Mouse (Mus musculus) intestine, embryonic 14.5 days (tissue): ENCODE results near the gene Tbx1. TPM values are rescaled to one million over a fixed set of nuclear protein-coding genes. Genes with fewer than 3 reads are reported as not detected.

ENCODE experiments used
- ATAC-seq: fragments of 200-750 bp; cut with Nextera tagmentation; replicated peaks from 2 replicates; pipeline ENCODE4 v1.8.0; 2017; ENCODE audit warnings: low read depth, moderate number of reproducible peaks, moderate TSS enrichment, moderate library complexity; ENCODE audit not compliant: low FRiP score, low TSS enrichment
- DNase-seq: peaks from one replicate; pipeline ENCODE4 v3.0.0-alpha.2; 2018; ENCODE audit warnings: low spot score
- H3K27ac ChIP-seq: fragments of 300-500 bp; sonication (generic); 2 replicates; pipeline ENCODE4 v1.5.1; 2014; ENCODE audit warnings: low read depth, mild to moderate bottlenecking, control low read depth
- H3K27me3 ChIP-seq: fragments of 300-500 bp; sonication (generic); replicated peaks from 2 replicates; pipeline ENCODE4 v1.6.1; 2014; ENCODE audit warnings: low read length, control low read depth; ENCODE audit not compliant: control insufficient read depth, insufficient read depth
- H3K36me3 ChIP-seq: fragments of 300-500 bp; sonication (generic); 2 replicates; pipeline ENCODE4 v1.6.1; 2014; ENCODE audit warnings: low read length, control low read depth; ENCODE audit not compliant: control insufficient read depth, insufficient read depth
- H3K4me1 ChIP-seq: fragments of 300-500 bp; sonication (generic); replicated peaks from 2 replicates; pipeline ENCODE4 v1.6.1; 2014; ENCODE audit warnings: low read length, control low read depth, mixed read lengths; ENCODE audit not compliant: control insufficient read depth, insufficient read depth
- H3K4me2 ChIP-seq: fragments of 300-500 bp; sonication (generic); 2 replicates; pipeline ENCODE4 v1.6.1; 2014; ENCODE audit warnings: low read length
- H3K4me3 ChIP-seq: fragments of 300-500 bp; sonication (generic); 2 replicates; pipeline ENCODE4 v1.5.1; 2014; ENCODE audit warnings: low read depth, low read length, control low read depth, mixed read lengths
- H3K9ac ChIP-seq: fragments of 300-500 bp; sonication (generic); 2 replicates; pipeline ENCODE4 v1.6.1; 2014; ENCODE audit warnings: mild to moderate bottlenecking, low read length
- H3K9me3 ChIP-seq: fragments of 300-500 bp; sonication (generic); 2 replicates; pipeline ENCODE4 v1.6.1; 2016; ENCODE audit warnings: low read length, control low read depth; ENCODE audit not compliant: control insufficient read depth
- WGBS: fragments of 180-500 bp; shearing (Covaris S2); extraction: QIAGEN DNeasy Blood & Tissue Kit; methylation state at CpG from one replicate; pipeline ENCODE4 v1.1.7; 2014; 5-methylcytosine and 5-hydroxymethylcytosine counted together
- polyA plus RNA-seq: library from polyadenylated mRNA; unstranded; fragments of >200 nt; fragmentation: Nextera tagmentation; extraction: Ambion mirVana; gene quantifications from 2 replicates; pipeline ENCODE4 v1.2.1, GENCODE M21; 2014

Gene Tbx1
- polyA plus RNA-seq, 1 experiment from 2014 or later: 0.14 TPM

DNA sequence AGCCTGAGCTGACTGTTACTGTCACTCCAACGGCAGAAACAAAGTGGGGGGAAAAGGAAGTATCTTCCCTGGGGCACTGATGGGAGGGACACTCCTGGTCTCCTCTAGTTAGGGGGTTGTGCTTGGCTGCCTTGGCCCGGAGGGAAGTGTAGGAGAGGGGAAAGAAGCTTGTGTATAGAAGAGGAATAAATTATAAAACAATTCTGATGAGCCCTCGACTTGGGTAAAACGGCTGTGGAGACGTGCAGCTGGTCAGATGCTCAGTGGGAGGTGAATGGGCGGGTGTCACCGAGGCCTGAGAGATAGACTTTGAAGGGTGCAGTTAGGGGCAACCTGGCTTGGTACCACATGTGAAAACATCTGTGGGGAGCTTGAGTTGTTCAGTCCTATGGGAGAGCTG is 40.7 kb upstream of the Tbx1 start:
- ATAC-seq: no peak
- 62% methylated on average over 7 of the region's 7 CpGs for WGBS
- Histone ChIP-seq H3K4me3 (no peak overlapping the region), H3K27ac (no peak overlapping the region), H3K9ac (no peak overlapping the region), H3K9me3 (no peaks in the 10 kb centered on the region), H3K4me1 (peaks cover 8% of the 10 kb centered on the region; the same call in 1 of the 2 replicates), H3K27me3 (peaks cover 9% of the 10 kb centered on the region), H3K4me2 (no peak overlapping the region), H3K36me3 (no peaks in the 10 kb centered on the region)
- DNase-seq: no peak

DNA sequence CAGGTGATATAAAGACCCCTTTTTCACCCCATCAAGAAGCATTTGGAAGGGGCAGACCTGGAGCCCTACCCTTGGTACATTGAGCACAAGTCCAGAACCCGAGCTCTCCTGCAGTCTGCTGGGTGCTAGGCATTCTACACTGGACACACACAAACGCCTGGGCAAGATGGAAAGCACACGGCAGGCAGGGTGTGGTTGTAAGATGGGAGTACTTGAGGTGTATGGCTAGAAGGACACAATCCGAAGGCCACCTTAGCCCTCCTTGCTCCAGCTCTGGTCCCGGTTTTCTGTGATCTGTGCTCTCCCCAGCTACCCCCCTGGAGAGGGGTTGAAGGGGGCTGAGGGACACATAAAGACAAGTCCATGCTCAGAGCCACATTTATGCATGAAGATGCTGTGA is 39.8 kb upstream of the Tbx1 start:
- WGBS: 61% methylated on average over 5 of the region's 5 CpGs
- H3K27ac ChIP-seq: no peak overlapping the region
- H3K9ac ChIP-seq: peak overlapping the region; percentile 71
- peaks cover 17% of the 10 kb centered on the region for H3K27me3 ChIP-seq
- peak overlapping the region; percentile 70 for H3K4me3 ChIP-seq
- no peaks in the 10 kb centered on the region for H3K36me3 ChIP-seq
- peak overlapping the region; percentile 80 for H3K4me2 ChIP-seq
- DNase-seq: no peak
- no peak for ATAC-seq
- H3K4me1 ChIP-seq: peaks cover 11% of the 10 kb centered on the region; the same call in 1 of the 2 replicates
- H3K9me3 ChIP-seq: no peaks in the 10 kb centered on the region

DNA sequence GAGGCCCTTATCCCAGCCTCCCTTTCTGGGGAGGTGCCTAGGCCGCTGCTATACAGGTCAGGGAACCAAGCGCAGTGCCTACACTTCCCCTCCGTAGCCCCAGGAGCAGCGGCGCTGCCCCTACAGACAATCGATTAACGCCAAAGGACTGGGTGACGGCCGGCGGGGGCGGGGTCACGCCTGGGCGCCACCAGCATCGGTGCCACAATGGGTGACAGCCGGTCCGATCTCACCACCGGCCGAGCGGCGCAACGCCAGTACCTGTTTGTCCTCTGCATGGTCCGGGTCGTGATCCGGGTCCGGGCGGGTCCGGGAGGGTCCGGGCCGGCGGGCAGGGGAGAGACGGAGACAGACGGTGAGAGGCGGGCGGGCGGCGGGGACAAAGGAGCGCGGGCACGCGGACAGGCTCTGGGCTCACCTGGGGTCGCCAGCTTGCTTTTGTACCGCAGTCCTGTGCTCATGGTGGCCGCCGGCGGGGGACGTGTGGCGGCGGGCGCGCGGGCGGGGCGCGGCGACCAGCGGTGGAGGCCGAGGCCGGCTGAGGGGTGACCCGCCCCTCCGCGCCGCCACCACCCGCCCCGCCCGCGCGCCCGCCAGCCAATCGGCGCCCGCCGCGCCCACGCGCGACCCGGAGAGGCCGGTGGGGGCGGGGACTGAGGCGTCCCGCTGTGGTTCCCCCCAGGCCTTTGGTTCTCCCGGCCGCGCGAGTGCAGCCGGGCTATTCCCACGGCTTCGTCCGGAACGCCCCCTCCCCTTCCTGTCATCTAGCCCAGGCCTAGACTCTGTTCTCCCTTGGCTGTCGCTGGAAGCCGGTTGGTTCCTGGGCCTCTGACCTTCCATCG is 39.1 kb upstream of the Tbx1 start, which contains the start of gene Sept5:
Sept5 (minus strand) TSS at position 565 of the 842 bp plus-strand sequence.
- Histone ChIP-seq H3K27me3 (peaks cover 24% of the 10 kb centered on the region), H3K9me3 (no peaks in the 10 kb centered on the region), H3K9ac (peak within 1 kb of the TSS; percentile 71), H3K27ac (no peak within 1 kb of the TSS), H3K36me3 (0 out of 2 replicates have a peak, but pooled peaks cover under 1% of the 10 kb centered on the region), H3K4me1 (peaks cover 11% of the 10 kb centered on the region; the same call in 1 of the 2 replicates), H3K4me3 (peak within 1 kb of the TSS; percentile 70), H3K4me2 (peak within 1 kb of the TSS; percentile 80)
- peak; percentile 75 for DNase-seq
- 2% methylated on average over 46 of the region's 93 CpGs for WGBS
- ATAC-seq: peak; percentile 54

DNA sequence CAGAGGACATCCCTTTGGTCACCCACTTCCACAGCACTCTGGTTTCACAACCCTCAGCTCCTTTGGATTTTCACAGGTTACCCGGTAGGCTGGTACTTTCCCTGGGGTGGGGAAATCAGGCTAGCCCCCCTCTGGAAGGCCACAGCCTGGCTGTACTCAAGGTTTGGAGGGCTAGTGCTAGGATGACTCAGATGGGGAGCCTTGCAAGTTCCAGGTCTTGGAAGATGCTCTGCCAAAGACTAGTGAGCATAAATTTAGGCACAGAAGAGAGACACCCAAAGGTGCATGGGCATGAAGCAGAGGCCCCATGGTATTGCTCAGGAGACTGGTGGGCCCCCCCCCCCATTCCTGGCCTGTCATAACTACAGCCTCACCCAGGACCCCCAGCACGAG is 38.5 kb upstream of the Tbx1 start:
- Histone ChIP-seq H3K36me3 (peaks cover 7% of the 10 kb centered on the region; the same call in 1 of the 2 replicates), H3K4me1 (peaks cover 11% of the 10 kb centered on the region; the same call in 1 of the 2 replicates), H3K4me3 (peak overlapping the region; percentile 70), H3K9me3 (no peaks in the 10 kb centered on the region), H3K4me2 (peak overlapping the region; percentile 80), H3K27ac (no peak overlapping the region), H3K9ac (peak overlapping the region; percentile 71), H3K27me3 (peaks cover 31% of the 10 kb centered on the region)
- DNase-seq (no peak), ATAC-seq (no peak)
- WGBS: 27% methylated on average over 2 of the region's 2 CpGs

DNA sequence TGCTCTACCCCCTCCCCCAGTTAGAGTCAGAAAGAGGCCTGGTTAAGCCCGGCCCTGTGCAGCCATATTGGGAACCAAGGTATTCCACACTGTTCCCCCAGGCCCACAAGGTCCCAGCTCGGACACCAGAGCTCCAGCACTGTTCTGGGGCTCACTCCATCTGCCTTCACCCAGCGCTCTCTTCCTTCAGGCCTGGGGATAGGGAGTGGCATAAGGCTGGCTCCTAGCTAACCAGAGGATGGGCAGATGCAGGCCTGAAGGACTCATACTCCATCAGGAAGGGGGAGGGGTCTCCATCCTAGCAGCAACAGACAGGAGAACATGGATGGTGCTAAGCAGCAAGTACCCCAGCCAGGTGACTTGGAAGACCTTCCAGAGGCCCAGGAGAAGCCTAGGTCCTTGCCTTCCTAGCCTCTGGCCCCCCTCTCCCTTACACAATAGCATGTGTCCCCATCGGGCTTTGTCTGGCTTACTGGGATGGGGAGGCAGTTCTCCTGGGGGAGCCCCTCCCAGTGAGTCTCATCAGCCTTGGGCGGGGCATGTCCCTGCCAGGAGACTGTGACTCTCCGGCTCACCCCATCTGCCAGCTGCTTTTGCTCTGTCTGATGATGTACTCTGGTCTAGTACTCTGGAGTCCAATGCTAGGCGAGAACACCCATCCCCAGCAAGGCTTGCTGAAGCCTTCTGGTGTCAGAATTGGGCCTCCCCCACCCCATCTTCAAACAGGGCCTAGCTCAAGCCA is 37.9 kb upstream of the Tbx1 start:
- peaks cover 36% of the 10 kb centered on the region for H3K27me3 ChIP-seq
- ATAC-seq (no peak), DNase-seq (no peak)
- peak overlapping the region; percentile 71; the same call in 1 of the 2 replicates for H3K9ac ChIP-seq
- H3K4me1 ChIP-seq: peaks cover 11% of the 10 kb centered on the region; the same call in 1 of the 2 replicates
- H3K36me3 ChIP-seq: peaks cover 13% of the 10 kb centered on the region
- H3K27ac ChIP-seq: no peak overlapping the region
- 74% methylated on average over 7 of the region's 7 CpGs for WGBS
- no peaks in the 10 kb centered on the region for H3K9me3 ChIP-seq
- peak overlapping the region; percentile 70 for H3K4me3 ChIP-seq
- peak overlapping the region; percentile 80 for H3K4me2 ChIP-seq

DNA sequence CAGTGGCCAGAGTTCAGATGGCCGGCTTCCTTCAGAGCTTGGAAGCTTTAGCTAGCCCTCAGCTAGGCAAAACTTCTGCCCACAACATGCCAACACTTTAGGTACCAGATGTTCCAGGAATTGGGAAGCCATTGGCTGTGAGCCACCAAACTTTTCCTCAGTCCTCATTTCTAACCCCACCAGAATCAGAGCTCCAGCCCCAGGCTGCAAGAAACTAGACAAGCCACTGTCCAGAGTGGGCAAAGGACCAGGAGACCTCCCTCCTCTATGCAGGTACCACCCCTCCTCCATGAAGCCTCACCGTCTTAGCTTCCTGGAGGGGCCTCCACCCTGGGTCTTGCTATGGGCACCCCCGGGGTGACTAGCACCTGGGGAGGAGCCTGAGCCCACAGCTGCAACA is 36.7 kb upstream of the Tbx1 start:
- H3K9ac ChIP-seq: no peak overlapping the region
- peaks cover 23% of the 10 kb centered on the region for H3K36me3 ChIP-seq
- DNase-seq (no peak), ATAC-seq (no peak)
- H3K9me3 ChIP-seq: no peaks in the 10 kb centered on the region
- WGBS: 49% methylated on average over 3 of the region's 3 CpGs
- peaks cover 48% of the 10 kb centered on the region for H3K27me3 ChIP-seq
- H3K27ac ChIP-seq: no peak overlapping the region
- peak overlapping the region; percentile 74 for H3K4me2 ChIP-seq
- peak overlapping the region; percentile 43; the same call in 1 of the 2 replicates for H3K4me3 ChIP-seq
- H3K4me1 ChIP-seq: peaks cover 11% of the 10 kb centered on the region; the same call in 1 of the 2 replicates

DNA sequence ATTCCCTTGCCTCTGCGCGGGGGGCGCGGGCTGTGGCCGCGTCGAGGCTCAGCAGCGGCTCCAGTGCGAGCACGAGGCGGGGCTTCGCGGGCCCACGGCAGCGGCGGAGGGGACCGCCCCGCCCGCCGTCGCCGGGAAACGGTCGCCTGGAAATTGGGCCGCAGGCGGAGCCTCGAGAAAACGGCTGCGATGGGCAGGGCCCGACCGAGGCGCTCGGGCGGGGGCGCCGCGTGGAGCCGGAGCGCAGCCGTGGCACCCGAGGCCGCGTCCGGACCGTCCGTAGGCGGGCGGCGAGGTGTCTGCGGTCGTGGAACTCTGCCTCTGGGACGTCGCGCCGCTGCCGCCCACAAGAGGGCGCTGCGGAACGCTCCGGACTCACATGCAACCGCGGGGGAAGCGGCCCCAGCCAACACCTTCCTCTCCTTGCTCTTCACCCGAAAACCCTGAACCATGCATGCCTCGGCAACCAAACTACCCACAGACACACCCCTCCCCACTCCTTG is 36.0 kb upstream of the Tbx1 start, which contains the start of gene Gm49601:
Gm49601 (minus strand) TSS at position 52 of the 503 bp plus-strand sequence.
- under 1% methylated on average over 63 of the region's 65 CpGs for WGBS
- no peaks in the 10 kb centered on the region for H3K9me3 ChIP-seq

DNA sequence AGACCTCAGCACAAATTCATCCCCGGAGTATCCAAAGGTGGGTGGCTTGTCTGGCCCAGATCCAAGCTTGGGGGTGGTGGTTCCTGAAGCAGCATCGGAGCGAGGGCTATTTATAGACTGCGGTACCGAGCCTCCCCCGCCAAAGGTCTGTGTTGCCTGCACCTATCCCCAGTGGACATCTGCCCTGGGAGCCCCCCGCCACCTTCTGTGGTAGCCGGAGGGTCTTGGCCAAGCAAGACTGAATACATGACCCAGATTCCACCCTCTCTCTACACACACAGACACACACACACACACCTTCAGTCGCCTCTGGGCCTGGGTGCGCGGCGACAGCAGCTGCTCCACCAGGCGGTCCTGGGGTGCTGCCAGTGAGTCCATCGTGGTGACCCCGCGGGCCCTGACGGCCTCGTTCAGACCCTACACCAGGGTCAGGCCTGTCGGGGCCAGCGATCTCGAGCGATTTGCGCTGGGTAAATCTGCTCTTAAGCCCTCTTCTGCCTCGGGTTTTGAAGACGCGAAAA is 35.4 kb upstream of the Tbx1 start:
- Histone ChIP-seq H3K36me3 (peaks cover 23% of the 10 kb centered on the region), H3K9ac (peak overlapping the region; percentile 43), H3K4me2 (peak overlapping the region; percentile 74), H3K4me3 (peak overlapping the region; percentile 43), H3K27ac (no peak overlapping the region), H3K9me3 (no peaks in the 10 kb centered on the region), H3K4me1 (peaks cover 17% of the 10 kb centered on the region), H3K27me3 (peaks cover 62% of the 10 kb centered on the region)
- no peak for DNase-seq
- no peak for ATAC-seq
- WGBS: 19% methylated on average over 26 of the region's 26 CpGs

More for the DNA sequence above, 36.0 kb upstream of the Tbx1 start, which contains the start of gene Gm49601:
- H3K36me3 ChIP-seq: peaks cover 23% of the 10 kb centered on the region
- ATAC-seq (peak; percentile 33), DNase-seq (peak; percentile 91)
- H3K27ac ChIP-seq: no peak within 1 kb of the TSS
- H3K4me1 ChIP-seq: peaks cover 12% of the 10 kb centered on the region; the same call in 1 of the 2 replicates
- H3K4me2 ChIP-seq: peak within 1 kb of the TSS; percentile 74
- H3K4me3 ChIP-seq: peak within 1 kb of the TSS; percentile 43
- H3K27me3 ChIP-seq: peaks cover 56% of the 10 kb centered on the region
- peak within 1 kb of the TSS; percentile 43 for H3K9ac ChIP-seq
